Mouse (Mus musculus) stomach, embryonic 14.5 days (tissue): ENCODE measurements around the gene Anapc10. TPM values are rescaled to one million over a fixed set of nuclear protein-coding genes. Genes with fewer than 3 reads are reported as not detected.
"Not testable (repeated sequence)": the region's sequence is repeated elsewhere in the genome, so short reads cannot be mapped to it uniquely, and the experiment has no call there.

Experiments used
- ATAC-seq: fragments of 200-750 bp; cut with Nextera tagmentation; 2 replicates; pipeline ENCODE4 v1.8.0; 2017; ENCODE audit warnings: low read depth, moderate TSS enrichment; ENCODE audit not compliant: insufficient number of reproducible peaks, insufficient read depth, low FRiP score
- H3K27ac ChIP-seq: fragments of 300-500 bp; sonication (generic); 2 replicates; pipeline ENCODE4 v1.5.1; 2014; ENCODE audit warnings: mild to moderate bottlenecking, low read length, moderate library complexity, mixed read lengths
- H3K27me3 ChIP-seq: fragments of 300-500 bp; sonication (generic); 2 replicates; pipeline ENCODE4 v1.6.1; 2014; ENCODE audit warnings: low read length, control low read depth, mixed read lengths; ENCODE audit not compliant: control insufficient read depth, insufficient read depth
- H3K36me3 ChIP-seq: fragments of 300-500 bp; sonication (generic); 2 replicates; pipeline ENCODE4 v1.6.1; 2014; ENCODE audit warnings: mild to moderate bottlenecking, control low read depth, low read length, moderate library complexity, mixed read lengths; ENCODE audit not compliant: control insufficient read depth, insufficient read depth
- H3K4me1 ChIP-seq: fragments of 300-500 bp; sonication (generic); 2 replicates; pipeline ENCODE4 v1.6.1; 2014; ENCODE audit warnings: low read length, control low read depth, mixed read lengths; ENCODE audit not compliant: control insufficient read depth, insufficient read depth
- H3K4me2 ChIP-seq: fragments of 300-500 bp; sonication (generic); replicated peaks from 2 replicates; pipeline ENCODE4 v1.6.1; 2014; ENCODE audit warnings: low read depth, low read length, control low read depth
- H3K4me3 ChIP-seq: fragments of 300-500 bp; sonication (generic); 2 replicates; pipeline ENCODE4 v1.5.1; 2014; ENCODE audit warnings: low read depth, low read length, control low read depth
- H3K9ac ChIP-seq: fragments of 300-500 bp; sonication (generic); replicated peaks from 2 replicates; pipeline ENCODE4 v1.6.1; 2014; ENCODE audit warnings: low read depth, mild to moderate bottlenecking, control low read depth, low read length, moderate library complexity, mixed read lengths
- H3K9me3 ChIP-seq: fragments of 300-500 bp; sonication (generic); 2 replicates; pipeline ENCODE4 v1.6.1; 2016; ENCODE audit warnings: low read depth, low read length, control low read depth; ENCODE audit not compliant: control insufficient read depth
- WGBS: fragments of 180-500 bp; shearing (Covaris S2); extraction: QIAGEN DNeasy Blood & Tissue Kit; methylation state at CpG from one replicate; pipeline ENCODE4 v1.1.7; 2014; 5-methylcytosine and 5-hydroxymethylcytosine counted together
- polyA plus RNA-seq: library from polyadenylated mRNA; unstranded; fragments of >200 nt; fragmentation: Nextera tagmentation; extraction: Ambion mirVana; gene quantifications from 2 replicates; pipeline ENCODE4 v1.2.1, GENCODE M21; 2014

The Anapc10 gene
- polyA plus RNA-seq, 1 experiment from 2014 or later: 34.3 TPM

GRCm38 (mm10) chr8:79750305-79750704 lies 38.7 kb downstream of the Anapc10 start:
- no peak overlapping the region for H3K4me2 ChIP-seq
- ATAC-seq: no peak
- H3K9ac ChIP-seq: no peak overlapping the region
- H3K27ac ChIP-seq: no peak overlapping the region
- H3K4me3 ChIP-seq: no peak overlapping the region
- H3K27me3 ChIP-seq: no peaks in the 10 kb centered on the region
- 61% methylated on average over 2 of the region's 2 CpGs for WGBS
- no peaks in the 10 kb centered on the region for H3K36me3 ChIP-seq
- H3K9me3 ChIP-seq: no peaks in the 10 kb centered on the region
- no peaks in the 10 kb centered on the region for H3K4me1 ChIP-seq

- H3K9me3 ChIP-seq, H3K36me3 ChIP-seq, H3K4me3 ChIP-seq, ATAC-seq, H3K4me1 ChIP-seq, H3K27ac ChIP-seq, H3K27me3 ChIP-seq, H3K9ac ChIP-seq, H3K4me2 ChIP-seq: not testable (repeated sequence)
- WGBS: 81% methylated on average over 2 of the region's 2 CpGs
Measured at GRCm38 (mm10) chr8:79794873-79795272, 83.3 kb downstream of the Anapc10 start.

DNA sequence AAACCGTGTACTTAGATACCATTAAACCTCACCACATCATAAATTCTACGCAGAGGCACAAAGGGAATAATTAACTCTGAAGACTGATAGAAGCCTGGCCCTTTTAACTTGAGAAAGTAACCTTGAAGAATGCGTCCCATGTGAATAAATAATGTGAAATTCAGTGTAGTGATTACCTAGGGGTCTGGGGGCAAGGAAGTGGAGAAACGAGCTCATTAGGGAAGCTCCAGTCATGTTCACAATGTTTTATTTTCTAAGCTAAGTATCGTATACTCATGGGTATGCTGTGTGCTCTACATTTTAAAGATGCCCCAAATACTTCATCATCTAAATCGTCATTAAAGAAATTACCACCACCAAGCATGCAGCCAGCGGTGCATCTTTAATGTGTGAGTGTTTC lies 85.1 kb downstream of the Anapc10 start:
- no peak for ATAC-seq

GRCm38 (mm10) chr8:79804499-79804898 lies 92.9 kb downstream of the Anapc10 start:
- Histone ChIP-seq H3K9ac (no peak overlapping the region), H3K4me3 (no peak overlapping the region), H3K27me3 (no peaks in the 10 kb centered on the region), H3K4me1 (no peaks in the 10 kb centered on the region), H3K4me2 (no peak overlapping the region), H3K36me3 (no peaks in the 10 kb centered on the region), H3K27ac (no peak overlapping the region), H3K9me3 (no peaks in the 10 kb centered on the region)
- ATAC-seq: no peak
- 85% methylated on average over 6 of the region's 6 CpGs for WGBS

More for the DNA sequence above, 85.1 kb downstream of the Anapc10 start:
- Histone ChIP-seq H3K27me3 (no peaks in the 10 kb centered on the region), H3K36me3 (no peaks in the 10 kb centered on the region), H3K4me1 (no peaks in the 10 kb centered on the region), H3K9ac (no peak overlapping the region), H3K4me3 (no peak overlapping the region), H3K27ac (no peak overlapping the region), H3K4me2 (no peak overlapping the region), H3K9me3 (no peaks in the 10 kb centered on the region)
- WGBS: 84% methylated on average over 7 of the region's 7 CpGs

DNA sequence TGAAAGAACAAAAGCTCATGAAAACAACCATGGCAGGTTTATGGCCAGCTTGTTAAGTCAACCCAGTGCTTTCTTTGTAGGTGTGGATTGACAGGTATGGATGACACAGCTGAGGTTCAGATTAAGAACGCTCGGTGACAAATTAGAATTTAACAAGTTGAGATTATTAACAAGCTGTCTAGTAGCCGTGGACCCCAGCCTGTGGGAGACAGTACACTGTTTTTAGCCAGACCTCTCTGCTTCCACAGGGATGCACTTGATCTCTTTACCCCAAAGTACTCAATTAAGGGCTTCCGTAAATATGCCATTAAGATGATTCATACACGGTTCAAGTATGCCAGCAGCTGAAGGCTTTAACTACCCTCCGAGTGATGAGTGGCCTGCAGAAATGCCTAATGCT lies 95.4 kb downstream of the Anapc10 start:
- 25% methylated on average over 6 of the region's 6 CpGs for WGBS
- no peak overlapping the region for H3K9ac ChIP-seq
- ATAC-seq: no peak
- no peak overlapping the region for H3K4me3 ChIP-seq
- no peaks in the 10 kb centered on the region for H3K4me1 ChIP-seq
- no peak overlapping the region for H3K27ac ChIP-seq
- no peaks in the 10 kb centered on the region for H3K36me3 ChIP-seq
- H3K4me2 ChIP-seq: no peak overlapping the region
- no peaks in the 10 kb centered on the region for H3K27me3 ChIP-seq
- H3K9me3 ChIP-seq: no peaks in the 10 kb centered on the region

DNA sequence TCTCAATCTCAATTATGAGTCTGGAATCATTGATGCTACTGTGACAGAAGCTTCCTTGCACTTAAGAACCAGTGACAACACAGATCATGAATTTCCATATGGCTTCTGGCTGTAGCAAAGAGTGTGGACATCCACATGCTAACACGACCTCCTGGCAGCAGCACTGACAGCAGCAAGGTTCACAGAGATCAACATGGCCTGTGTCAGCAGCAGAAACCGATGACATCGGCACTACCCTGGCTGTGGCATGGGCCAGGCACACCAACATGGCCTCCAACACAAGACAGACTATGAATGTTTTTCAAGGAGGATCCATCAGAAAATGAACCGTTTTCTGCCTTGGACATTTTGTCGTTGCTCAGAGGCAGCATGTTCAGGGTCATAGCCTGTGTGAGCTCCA lies 114.9 kb downstream of the Anapc10 start:
- no peaks in the 10 kb centered on the region for H3K9me3 ChIP-seq
- no peaks in the 10 kb centered on the region for H3K27me3 ChIP-seq
- ATAC-seq: no peak
- 85% methylated on average over 5 of the region's 5 CpGs for WGBS
- no peak overlapping the region for H3K4me3 ChIP-seq
- H3K36me3 ChIP-seq: no peaks in the 10 kb centered on the region
- no peaks in the 10 kb centered on the region for H3K4me1 ChIP-seq
- no peak overlapping the region for H3K9ac ChIP-seq
- H3K4me2 ChIP-seq: no peak overlapping the region
- H3K27ac ChIP-seq: no peak overlapping the region

Other genes with a start within 250 kb of the Anapc10 start
- 27.2 and 28.7 TPM in 2 replicates for gene Otud4, start 72.2 kb upstream of the Anapc10 start, polyA plus RNA-seq
- gene Abce1, start 80 bp upstream of the Anapc10 start, polyA plus RNA-seq: 99.4 and 110 TPM in 2 replicates